Mouse (Mus musculus): ENCODE measurements around the gene Dytn. TPM values are rescaled to one million over a fixed set of nuclear protein-coding genes. Genes with fewer than 3 reads are reported as not detected.

The Dytn gene
- 0.01 TPM in 1 of 2 replicates, not detected in the other for polyA plus RNA-seq (2012; rRNA removed)

DNA sequence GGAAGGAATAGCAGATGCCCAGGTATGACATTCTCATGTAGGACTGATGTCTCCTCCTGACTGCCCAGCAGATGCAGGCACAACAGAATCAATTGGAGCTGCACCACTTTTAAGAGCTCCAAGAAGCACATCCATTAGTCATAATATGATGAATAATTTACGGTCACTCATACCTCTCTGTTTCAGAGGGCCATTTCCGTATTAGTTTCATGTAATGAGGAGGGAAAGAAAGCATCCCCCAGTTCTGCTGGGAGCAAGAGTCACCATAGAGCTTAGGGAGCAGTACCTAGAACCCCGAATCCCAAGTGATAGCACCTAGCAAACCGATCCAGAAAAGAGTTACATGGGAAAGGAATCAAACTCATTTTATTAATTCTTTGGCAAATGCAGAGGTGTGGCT is at the start of gene Dytn:
Dytn (minus strand) TSS at position 101 of the 400 bp plus-strand sequence.

DNA sequence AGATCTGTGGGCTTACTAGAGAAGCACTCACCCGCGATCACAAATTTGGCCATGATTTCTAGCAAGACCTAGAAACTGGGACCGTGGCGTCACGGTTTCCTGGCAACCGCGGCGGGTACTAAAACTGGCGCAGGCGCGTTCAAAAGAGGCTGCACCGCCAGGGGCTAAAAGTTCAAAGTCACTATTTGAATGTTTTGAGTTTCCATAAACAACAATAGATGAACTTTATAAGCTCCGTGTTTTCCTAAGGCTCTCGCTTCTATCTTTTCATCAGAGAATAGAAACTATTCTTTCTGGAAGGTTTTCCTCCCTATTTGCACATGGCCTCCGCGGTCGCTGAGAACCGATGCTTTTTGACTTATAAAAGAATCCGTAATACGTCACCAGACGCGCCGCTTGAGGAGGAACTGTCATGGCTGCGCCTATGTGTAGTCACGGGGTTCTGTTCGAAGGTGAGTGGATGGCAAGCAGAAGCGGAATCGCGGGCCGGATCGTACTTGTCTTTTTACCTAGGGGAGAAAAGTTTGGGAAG is 43.6 kb upstream of the Dytn start, which contains the start of the genes Mdh1b and Fastkd2:
Mdh1b (minus strand) TSS at position 79 of the 532 bp plus-strand sequence.
Fastkd2 (plus strand) TSS at position 375 of the 532 bp plus-strand sequence.

DNA sequence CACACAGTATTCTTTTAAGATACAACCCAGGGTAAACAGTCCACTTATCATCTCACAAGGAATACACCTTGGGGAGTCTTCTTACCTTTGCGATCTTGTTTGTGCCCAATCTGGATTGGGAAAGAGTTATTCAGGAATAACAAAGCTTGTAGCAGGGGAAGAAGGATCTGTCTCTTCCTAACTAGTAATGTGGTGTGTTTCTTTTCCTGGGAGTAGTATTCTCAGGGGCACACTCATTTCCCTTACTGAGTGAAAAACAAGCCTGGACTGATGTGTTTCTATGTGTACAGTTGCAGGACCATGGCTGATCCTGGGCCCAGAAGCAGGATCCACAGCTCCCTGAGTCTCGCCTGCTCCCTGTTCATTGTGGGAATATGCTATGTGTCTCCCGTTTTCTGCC is 71.1 kb downstream of the Dytn start, which contains the start of gene Gm39653:
Gm39653 (plus strand) TSS at position 301 of the 400 bp plus-strand sequence.

Other genes starting within 250 kb of the Dytn start
- 11.3 and 14.6 TPM in 2 replicates for gene Adam23, start 241.0 kb downstream of the Dytn start, polyA plus RNA-seq (2012; rRNA removed)
- gene Gm39653, start 71.0 kb downstream of the Dytn start, polyA plus RNA-seq (2012; rRNA removed), result not detected in 2 replicates
- 0.17 and 0.26 TPM in 2 replicates for gene Mdh1b, start 43.4 kb upstream of the Dytn start, polyA plus RNA-seq (2012; rRNA removed)
- 34.6 and 46.8 TPM in 2 replicates for gene Fastkd2, start 43.7 kb upstream of the Dytn start, polyA plus RNA-seq (2012; rRNA removed)
- 0.02 and 0.04 TPM in 2 replicates for gene 4933402D24Rik, start 82.3 kb upstream of the Dytn start, polyA plus RNA-seq (2012; rRNA removed)

Measured in central nervous system, embryonic 11.5 days (tissue).